Mouse (Mus musculus): ENCODE measurements around the gene Ptafr.

Ptafr gene

DNA sequence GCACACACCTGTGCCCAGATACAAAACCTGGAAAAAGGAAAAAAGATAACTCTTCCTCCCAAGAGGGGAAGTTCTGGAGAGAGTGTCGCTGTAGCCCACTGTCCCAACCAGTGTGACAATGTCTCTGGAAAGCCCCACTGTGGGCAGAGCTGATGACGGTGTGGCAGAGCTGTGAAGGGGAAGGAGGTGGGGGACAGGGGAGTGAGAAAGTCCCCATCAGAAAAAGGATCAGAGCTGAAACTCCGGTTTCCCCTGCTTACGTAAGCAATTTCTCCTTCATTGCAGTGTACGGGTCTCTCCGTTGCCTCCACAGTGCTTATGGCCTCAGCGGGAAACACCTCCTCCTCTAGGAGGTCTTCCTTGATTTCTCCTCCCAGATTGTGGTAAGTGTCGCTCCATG, 47.5 kb downstream of the Ptafr start:
- no peak for DNase-seq (ENCODE audit: low read depth, low spot score)

DNA sequence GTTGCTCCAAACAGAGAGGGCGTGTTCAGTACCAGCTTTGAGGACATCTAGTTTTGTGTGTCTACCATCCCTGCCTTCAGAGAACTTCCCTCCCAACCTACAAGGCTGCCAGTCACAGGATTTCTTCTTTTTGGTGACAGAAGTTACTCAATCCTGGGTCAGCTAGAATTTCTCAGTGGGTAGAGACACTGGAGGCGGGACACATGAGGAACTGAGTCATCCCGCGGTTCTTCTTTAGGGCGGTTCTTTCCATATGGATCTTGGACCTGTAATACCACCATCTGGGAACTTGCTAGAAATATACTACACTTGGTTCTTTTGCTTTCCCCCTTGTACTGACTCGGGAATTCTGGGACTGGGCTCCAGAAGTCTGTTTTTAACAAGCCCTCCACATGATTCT, 54.0 kb downstream of the Ptafr start:
- DNase-seq (ENCODE audit: low read depth, low spot score): no peak

DNA sequence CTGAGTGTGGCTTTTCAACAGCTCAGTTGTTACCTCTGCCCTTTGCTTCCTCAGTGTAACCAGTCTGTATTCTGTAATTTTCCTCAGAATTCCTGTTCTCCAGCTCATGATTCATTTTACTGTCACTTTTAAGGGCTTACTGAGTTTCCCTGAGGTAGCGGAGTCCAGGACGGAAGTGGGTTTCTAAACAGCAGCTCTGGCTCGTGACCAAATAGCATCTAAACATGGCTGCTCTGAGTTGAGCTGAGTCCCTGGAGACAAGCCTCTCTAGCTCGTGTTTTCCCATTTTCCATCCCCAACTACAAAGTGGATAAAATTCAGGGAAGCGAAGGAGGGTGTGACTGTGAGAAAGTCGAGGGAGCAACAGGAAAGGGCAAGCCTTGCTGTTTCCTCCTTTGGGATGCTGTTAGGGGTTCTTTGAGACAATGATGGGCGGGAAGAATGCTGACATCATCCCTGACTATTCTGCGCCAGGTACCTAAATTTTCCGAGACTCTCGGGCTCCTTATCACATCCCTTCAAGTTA, 55.0 kb downstream of the Ptafr start:
- DNase-seq (ENCODE audit: low read depth, low spot score): no peak

DNA sequence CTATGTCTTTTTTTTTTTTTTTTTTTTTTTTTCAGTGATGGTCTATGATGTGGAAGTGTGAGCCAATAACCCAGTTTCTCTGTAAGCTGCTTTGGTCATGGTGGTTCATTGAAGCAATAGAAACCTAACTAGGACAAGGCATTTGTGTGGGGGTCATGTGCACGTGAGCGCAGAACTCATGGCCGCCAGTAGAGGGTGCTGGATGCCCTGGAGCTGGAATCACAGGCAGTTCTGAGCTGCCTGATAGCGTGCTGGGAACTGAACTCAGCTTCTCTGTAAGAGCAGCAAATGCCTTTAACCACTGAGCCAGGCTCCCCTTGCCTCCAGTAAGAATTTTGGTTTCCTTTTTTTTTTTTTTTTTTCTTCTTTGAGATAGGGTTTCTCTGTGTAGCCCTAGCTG, 56.3 kb downstream of the Ptafr start:
- no peak for DNase-seq (ENCODE audit: low read depth, low spot score)

DNA sequence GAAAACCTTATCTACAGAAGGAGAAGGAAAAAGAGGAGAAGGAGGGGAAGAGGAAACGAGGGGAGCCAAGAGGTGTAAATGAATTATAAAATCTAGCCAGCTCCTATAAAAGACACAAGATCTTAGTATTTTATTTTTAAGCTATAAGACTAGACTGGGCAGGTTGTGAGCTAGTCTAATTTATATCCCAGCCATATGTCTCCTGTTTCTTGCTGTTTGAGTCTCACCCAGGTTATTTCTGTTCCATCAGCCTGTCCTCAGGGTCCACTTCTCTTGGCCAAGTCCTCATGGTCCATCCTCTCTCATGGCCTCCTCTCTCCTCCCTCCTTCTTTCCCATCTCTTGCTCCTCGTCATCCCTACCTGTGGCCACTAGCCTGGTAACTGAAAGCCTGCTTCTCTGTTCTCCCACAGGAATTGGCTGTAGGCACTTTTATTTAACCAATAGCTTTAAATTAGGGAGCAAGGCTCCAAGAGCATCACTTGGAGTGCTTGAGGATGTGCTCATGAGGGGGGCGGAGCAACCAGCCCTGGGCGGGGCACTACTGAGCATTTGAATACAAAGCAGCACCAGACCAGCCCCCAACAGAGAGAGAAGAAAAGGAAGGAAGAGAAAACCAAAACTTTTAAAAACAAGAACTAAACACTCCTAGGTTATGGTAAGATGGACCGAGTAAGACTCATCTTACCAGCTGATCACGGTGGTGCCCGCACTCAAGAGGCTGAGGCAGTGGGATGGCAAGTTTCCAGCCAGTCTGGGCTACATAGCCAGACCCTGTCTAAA, 57.6 kb downstream of the Ptafr start:
- DNase-seq (ENCODE audit: low read depth, low spot score): peak; percentile 73

DNA sequence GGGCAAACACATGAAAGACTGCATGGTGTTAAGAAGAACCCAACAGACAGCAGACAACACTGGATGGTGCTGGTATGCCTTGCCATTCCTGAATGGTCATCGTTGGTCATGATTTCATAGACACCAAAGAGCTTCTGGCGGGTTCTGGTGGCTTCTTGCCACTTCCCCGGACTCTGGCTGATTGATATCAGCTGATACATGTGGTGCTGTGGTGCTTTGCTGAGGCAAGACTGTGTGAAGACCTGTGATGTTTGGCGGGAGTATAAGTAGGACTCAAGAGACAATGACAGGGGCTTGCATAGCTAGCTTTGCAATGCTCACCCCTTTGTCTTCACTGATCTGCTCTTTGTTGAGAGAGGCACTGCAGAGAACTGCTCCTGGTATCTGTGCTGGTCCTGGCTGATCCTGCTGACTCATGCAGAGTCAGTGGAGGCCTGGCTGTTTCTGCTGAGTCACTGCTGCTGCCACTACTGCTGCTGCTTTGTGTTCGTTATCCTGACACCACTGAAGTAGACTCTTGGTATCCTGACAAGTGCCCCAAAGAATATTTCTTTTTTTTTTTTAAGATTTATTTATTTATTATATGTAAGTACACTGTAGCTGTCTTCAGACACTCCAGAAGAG, 60.3 kb downstream of the Ptafr start:
- DNase-seq (ENCODE audit: low read depth, low spot score): no peak

DNA sequence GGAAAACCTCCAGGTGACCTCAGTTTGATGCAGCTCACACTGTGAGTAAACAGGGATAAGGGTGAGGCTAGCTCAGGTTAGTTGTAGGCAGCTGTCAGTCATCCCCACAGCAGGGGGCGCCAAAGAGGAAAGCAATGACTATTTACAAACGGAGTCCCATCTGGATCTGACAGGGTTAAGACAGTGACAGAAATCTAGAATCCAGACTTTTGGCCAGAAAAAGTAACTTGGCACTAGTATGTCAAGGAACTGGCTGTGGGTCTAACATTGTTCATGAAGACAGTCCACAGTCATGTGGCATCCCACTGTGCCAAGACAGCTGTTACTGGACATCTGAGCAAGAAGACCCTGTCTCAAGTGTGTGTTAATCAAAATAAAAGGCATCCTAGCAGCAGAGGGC, 65.0 kb downstream of the Ptafr start:
- peak; percentile 57 for DNase-seq (ENCODE audit: low read depth, low spot score)
